Mouse (Mus musculus) brain, embryonic 14.5 days (tissue): ENCODE data around the gene Pdzk1.

Source experiments
- CTCF ChIP-seq: fragments of 200-500 bp; IDR thresholded peaks from 2 replicates; pipeline ENCODE4 v1.5.1; 2012; ENCODE audit warnings: inconsistent platforms, mild to moderate bottlenecking, moderate library complexity, borderline replicate concordance; ENCODE audit not compliant: insufficient read depth, insufficient read length; ENCODE audit errors: extremely low read depth
- POLR2A ChIP-seq: fragments of 200-500 bp; IDR thresholded peaks from 2 replicates; pipeline ENCODE4 v1.6.1; 2012; ENCODE audit warnings: mild to moderate bottlenecking, inconsistent platforms, borderline replicate concordance; ENCODE audit not compliant: poor library complexity, insufficient read depth, insufficient read length, severe bottlenecking; ENCODE audit errors: extremely low read depth

DNA sequence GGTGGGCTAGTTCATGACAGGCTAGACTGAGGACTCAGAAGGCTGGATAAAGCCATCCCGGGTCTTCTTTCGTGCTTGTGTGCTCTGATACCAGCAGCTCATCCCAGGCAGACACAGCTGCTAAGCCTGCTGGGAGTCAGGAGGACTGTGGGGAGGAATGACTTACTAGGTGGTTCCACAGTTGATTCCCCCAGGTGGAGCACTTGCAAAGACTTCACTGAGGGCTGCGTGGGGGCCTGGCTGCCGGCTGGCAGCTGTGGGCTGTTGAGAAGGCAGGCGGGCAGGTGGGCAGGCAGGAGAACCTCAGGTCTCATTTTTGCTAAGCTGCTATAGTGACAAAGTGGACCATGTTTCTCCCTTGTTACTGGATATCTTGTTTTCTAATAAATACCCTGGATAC, 31.4 kb downstream of the Pdzk1 start:
- TF ChIP-seq POLR2A: no peak
- TF ChIP-seq CTCF: no peak
